ENCODE assay signal across 11 mouse cellular contexts in the genomic region with DNA sequence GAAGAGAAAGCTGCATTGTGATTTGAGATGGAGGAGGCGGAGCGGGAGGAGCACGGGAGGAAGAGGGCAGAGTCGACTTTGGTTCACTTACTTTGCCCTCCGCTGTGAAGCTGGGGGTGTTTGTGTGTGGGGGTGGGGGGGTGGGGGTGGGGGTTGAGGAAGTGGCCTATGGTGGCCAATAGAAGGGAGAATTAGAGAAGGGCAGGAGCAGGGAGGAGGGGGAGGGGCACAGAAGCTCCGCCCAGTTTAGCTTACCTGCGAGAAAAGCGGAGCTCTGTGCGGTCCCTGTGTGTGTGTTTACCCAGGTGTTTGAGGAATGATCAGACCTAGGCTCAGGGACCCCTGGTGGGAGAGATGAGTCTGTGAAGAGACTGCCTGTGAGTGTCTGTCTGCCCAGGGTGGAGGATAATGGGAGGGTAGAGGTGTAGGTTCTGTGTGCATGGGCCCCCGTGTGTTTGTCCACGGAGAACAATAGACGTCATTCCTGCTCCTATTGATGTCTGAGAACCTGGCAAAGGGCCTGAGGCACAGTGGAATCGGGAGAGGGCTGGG. TPM values are rescaled to one million over a fixed set of nuclear protein-coding genes. Genes with fewer than 3 reads are reported as not detected.
DNase-seq lines count a peak whose midpoint lies in the region; ATAC-seq and TF ChIP-seq lines count a peak whose summit lies in the region.
"Had no signal": no experiment of that assay in that cellular context is flagged by ENCODE, and none has a peak within 500 bp of the region (broad histone marks: within the 10 kb centered on the region; RNA-seq: fewer than 3 reads in every experiment).

No protein-coding gene starts in this region.

- no peaks in the 10 kb centered on the region for H3K79me2 ChIP-seq in heart, adult 2 months (replicated peaks; ENCODE audit: control insufficient read depth, insufficient read depth, low read length)

- peak overlapping the region; percentile 56; the same call in 1 of the 2 replicates for H3K27ac ChIP-seq in heart, embryonic 12.5 days (ENCODE audit: poor library complexity, severe bottlenecking)
- no peak overlapping the region for H3K27ac ChIP-seq in heart, adult 2 months
- H3K27ac ChIP-seq in embryonic facial prominence, embryonic 13.5 days = no peak overlapping the region
- H3K27ac ChIP-seq: layer of hippocampus, adult 2 months had no signal

- no peak for ATAC-seq in heart, embryonic 12.5 days (ENCODE audit: insufficient number of reproducible peaks, low FRiP score)
- peak; percentile 11; the same call in 1 of the 2 replicates for ATAC-seq in embryonic facial prominence, embryonic 13.5 days (ENCODE audit: insufficient number of reproducible peaks, insufficient read depth, low FRiP score, low TSS enrichment, low read depth)
- ATAC-seq in cerebellum, adult (ENCODE audit: insufficient number of reproducible peaks, low FRiP score, low TSS enrichment) = no peak

- no peaks in the 10 kb centered on the region for H3K27me3 ChIP-seq in heart, embryonic 12.5 days (replicated peaks)
- H3K27me3 ChIP-seq in heart, adult 2 months (ENCODE audit: control insufficient read depth, insufficient read depth, low read length) = no peaks in the 10 kb centered on the region
- H3K27me3 ChIP-seq in embryonic facial prominence, embryonic 13.5 days = no peaks in the 10 kb centered on the region
- H3K27me3 ChIP-seq: megakaryocyte, embryonic 14.5 days had no signal

- H3K4me2 ChIP-seq in heart, embryonic 12.5 days = no peak overlapping the region
- peak overlapping the region; percentile 18; the same call in 1 of the 2 replicates for H3K4me2 ChIP-seq in embryonic facial prominence, embryonic 13.5 days

- intact Hi-C loops in heart, adult 2 months (cut with DNase I) = loop anchor here (10.0 kb wide), 1 partner anchor 286 kb away; no protein-coding TSS in a partner anchor
- intact Hi-C loops in gastrocnemius, postnatal 14 days (cut with DNase I; ENCODE audit: low total_unique reads) = no loop called here

- no peak for TF ChIP-seq EP300 in heart, adult 2 months (IDR thresholded peaks at IDR 0.05; ENCODE audit: insufficient read depth, low read depth, low read length)

- 26% methylated on average over 13 of the region's 13 CpGs for WGBS in heart, embryonic 12.5 days
- 52% methylated on average over 13 of the region's 13 CpGs for WGBS in heart, adult 2 months
- WGBS in embryonic facial prominence, embryonic 13.5 days = 22% methylated on average over 13 of the region's 13 CpGs

- no peaks in the 10 kb centered on the region for H3K9me3 ChIP-seq in heart, embryonic 12.5 days (replicated peaks)
- H3K9me3 ChIP-seq in embryonic facial prominence, embryonic 13.5 days = no peaks in the 10 kb centered on the region
- H3K9me3 ChIP-seq: megakaryocyte, embryonic 14.5 days had no signal

- TF ChIP-seq POLR2A in heart, adult 2 months (IDR thresholded peaks at IDR 0.05; ENCODE audit: insufficient read depth, low read depth, low read length) = no peak

- H3K4me3 ChIP-seq in heart, embryonic 12.5 days = no peak overlapping the region
- H3K4me3 ChIP-seq in heart, adult 2 months = no peak overlapping the region
- no peak overlapping the region for H3K4me3 ChIP-seq in embryonic facial prominence, embryonic 13.5 days
- H3K4me3 ChIP-seq: layer of hippocampus, adult 2 months; megakaryocyte, embryonic 14.5 days had no signal

- no peak for DNase-seq in heart, adult 2 months
- DNase-seq in kidney, postnatal 14 days = peak; percentile 69
- peak; percentile 65 for DNase-seq in lung, postnatal 25 days (ENCODE audit: low spot score)
- no peak for DNase-seq in gastrocnemius, postnatal 14 days
- no peak for DNase-seq in thymus, postnatal 36 days
- DNase-seq: cerebellum, postnatal 10 days had no signal

- H3K9ac ChIP-seq in heart, embryonic 12.5 days = no peak overlapping the region
- H3K9ac ChIP-seq in heart, adult 2 months (ENCODE audit: low read depth, low read length) = no peak overlapping the region
- no peak overlapping the region for H3K9ac ChIP-seq in embryonic facial prominence, embryonic 13.5 days

- TF ChIP-seq CTCF in heart, adult 2 months (IDR thresholded peaks at IDR 0.05) = no peak

- H3K36me3 ChIP-seq in heart, embryonic 12.5 days = peaks cover 37% of the 10 kb centered on the region
- H3K36me3 ChIP-seq in heart, adult 2 months (ENCODE audit: control insufficient read depth, insufficient read depth, low read length) = peaks cover 14% of the 10 kb centered on the region
- H3K36me3 ChIP-seq in embryonic facial prominence, embryonic 13.5 days = peaks cover 3% of the 10 kb centered on the region; the same call in 1 of the 2 replicates

- H3K4me1 ChIP-seq in heart, embryonic 12.5 days (replicated peaks) = peaks cover 82% of the 10 kb centered on the region
- peaks cover 37% of the 10 kb centered on the region for H3K4me1 ChIP-seq in heart, adult 2 months (ENCODE audit: control insufficient read depth, insufficient read depth, low read length)
- H3K4me1 ChIP-seq in embryonic facial prominence, embryonic 13.5 days = peaks cover 37% of the 10 kb centered on the region

RNA-seq across cellular contexts. Expression of gene Cfap45, which starts 10.1 kb away (rescaled TPM):
- polyA plus RNA-seq in heart, embryonic 12.5 days (2016; fragmentation: Nextera tagmentation; extraction: Ambion mirVana) = 1.7 and 3.0 TPM in 2 replicates
- total RNA-seq in heart, adult 2 months (2021) = under 1 TPM; 0.39 to 0.52 TPM
- 0.26 and 0.53 TPM in 2 replicates for polyA plus RNA-seq in heart, adult 2 months (2012; rRNA removed)
- 2.0 and 2.3 TPM in 2 replicates for polyA plus RNA-seq in embryonic facial prominence, embryonic 13.5 days (2015; fragmentation: Nextera tagmentation; extraction: Ambion mirVana)
- under 1 TPM; 0.40 to 0.45 TPM for total RNA-seq in gastrocnemius, postnatal 14 days (2021)

RNA-seq across cellular contexts. Expression of gene Tagln2, which starts 10.7 kb away (rescaled TPM):
- polyA plus RNA-seq in heart, embryonic 12.5 days (2016; fragmentation: Nextera tagmentation; extraction: Ambion mirVana) = 351 and 387 TPM in 2 replicates
- total RNA-seq in heart, adult 2 months (2021) = 10 to 100 TPM; 65.5 to 77.8 TPM
- 131 and 152 TPM in 2 replicates for polyA plus RNA-seq in heart, adult 2 months (2012; rRNA removed)
- polyA plus RNA-seq in embryonic facial prominence, embryonic 13.5 days (2015; fragmentation: Nextera tagmentation; extraction: Ambion mirVana) = 133 and 135 TPM in 2 replicates
- total RNA-seq in gastrocnemius, postnatal 14 days (2021) = 10 to 100 TPM; 60.4 to 61.2 TPM

RNA-seq across cellular contexts. Expression of gene Igsf9, which starts 28.9 kb away (rescaled TPM):
- polyA plus RNA-seq in heart, embryonic 12.5 days (2016; fragmentation: Nextera tagmentation; extraction: Ambion mirVana) = 11.4 and 11.8 TPM in 2 replicates
- under 1 TPM; 0.36 to 0.47 TPM for total RNA-seq in heart, adult 2 months (2021)
- polyA plus RNA-seq in heart, adult 2 months (2012; rRNA removed) = 2.1 and 3.8 TPM in 2 replicates
- 75.6 and 83.2 TPM in 2 replicates for polyA plus RNA-seq in embryonic facial prominence, embryonic 13.5 days (2015; fragmentation: Nextera tagmentation; extraction: Ambion mirVana)
- under 1 TPM; 0.37 to 0.51 TPM for total RNA-seq in gastrocnemius, postnatal 14 days (2021)

RNA-seq across cellular contexts. Expression of gene Slamf9, which starts 35.3 kb away (rescaled TPM):
- 0.95 and 1.3 TPM in 2 replicates for polyA plus RNA-seq in heart, embryonic 12.5 days (2016; fragmentation: Nextera tagmentation; extraction: Ambion mirVana)
- total RNA-seq in heart, adult 2 months (2021) = 1 to 10 TPM; 1.2 to 2.3 TPM
- polyA plus RNA-seq in heart, adult 2 months (2012; rRNA removed) = 6.8 and 7.0 TPM in 2 replicates
- polyA plus RNA-seq in embryonic facial prominence, embryonic 13.5 days (2015; fragmentation: Nextera tagmentation; extraction: Ambion mirVana) = 0.47 TPM in 1 of 2 replicates, not detected in the other
- total RNA-seq in gastrocnemius, postnatal 14 days (2021) = under 1 TPM; 0.33 to 0.57 TPM

RNA-seq across cellular contexts. Expression of gene Vsig8, which starts 45.2 kb away (rescaled TPM):
- 0.24 and 0.33 TPM in 2 replicates for polyA plus RNA-seq in heart, embryonic 12.5 days (2016; fragmentation: Nextera tagmentation; extraction: Ambion mirVana)
- not detected for total RNA-seq in heart, adult 2 months (2021)
- not detected in 2 replicates for polyA plus RNA-seq in heart, adult 2 months (2012; rRNA removed)
- 0.40 and 0.77 TPM in 2 replicates for polyA plus RNA-seq in embryonic facial prominence, embryonic 13.5 days (2015; fragmentation: Nextera tagmentation; extraction: Ambion mirVana)
- total RNA-seq in gastrocnemius, postnatal 14 days (2021) = not detected

Comparison
In these comparisons a context has a peak if more than half of its experiments do, and no peak if none do; other contexts are left out.
1. DNase-seq: peak in kidney, postnatal 14 days (single experiment) and lung, postnatal 25 days (single experiment); none in heart, adult 2 months (0 of 2), gastrocnemius, postnatal 14 days (single experiment) and thymus, postnatal 36 days (0 of 2).